Mouse (Mus musculus): Measurements from ENCODE around the gene 1110059E24Rik. TPM values are rescaled to one million over a fixed set of nuclear protein-coding genes. Genes with fewer than 3 reads are reported as not detected.

1110059E24Rik gene
- polyA plus RNA-seq, 1 experiment: 0.63 TPM

DNA sequence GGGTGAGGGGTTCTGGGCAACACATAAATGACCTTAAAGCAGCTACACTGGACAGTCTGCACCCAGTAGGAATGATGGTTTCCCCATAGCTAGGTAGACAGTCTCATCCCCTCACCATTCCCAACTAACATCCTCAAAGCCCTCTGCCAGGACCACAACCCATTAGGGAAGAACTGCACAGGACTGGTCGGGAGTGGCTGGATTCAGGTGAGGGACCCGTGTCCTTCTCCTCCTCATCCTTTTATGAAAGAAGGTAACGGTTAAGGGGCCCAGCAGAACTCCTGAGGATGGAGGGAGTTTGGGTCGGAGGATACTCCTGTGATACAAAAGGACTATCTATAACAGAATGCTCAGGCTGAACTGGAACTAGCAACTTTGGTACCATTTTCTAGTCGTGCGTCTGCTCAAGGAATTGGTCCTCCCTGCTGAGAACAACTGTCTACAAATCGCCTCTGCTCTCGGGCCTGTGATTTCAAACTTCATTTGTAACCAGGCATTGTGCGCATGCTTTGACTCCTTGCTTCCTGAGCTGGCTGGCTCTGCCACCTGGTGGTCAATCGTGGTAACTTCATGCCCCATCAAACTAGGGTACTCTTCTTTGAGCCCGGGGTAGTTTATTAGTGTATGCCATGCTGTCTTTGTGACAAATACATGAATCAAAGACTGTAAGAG is 88.9 kb downstream of the 1110059E24Rik start:
- TF ChIP-seq GATA1 (IDR thresholded peaks at IDR 0.05; ENCODE audit: low read length): no peak

DNA sequence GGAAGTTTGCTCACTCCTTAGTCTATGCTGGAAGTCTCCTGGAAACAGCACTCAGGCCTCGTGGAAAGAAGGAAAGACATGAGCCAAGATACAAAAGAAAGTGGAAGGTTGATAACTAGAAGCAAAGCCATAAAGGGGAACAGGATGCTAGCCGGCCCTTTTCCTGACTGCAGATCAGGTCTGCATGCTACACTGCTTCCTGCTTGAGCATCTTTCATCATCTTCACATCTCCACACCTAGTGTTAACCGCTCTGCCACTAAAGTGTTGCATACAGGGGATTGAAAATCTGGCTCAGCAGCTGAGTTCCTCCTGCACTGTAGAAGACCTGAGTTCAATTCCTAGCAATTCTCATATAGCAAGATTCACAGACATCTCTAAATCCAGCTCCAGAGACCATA is 89.8 kb downstream of the 1110059E24Rik start:
- no peak for TF ChIP-seq GATA1 (IDR thresholded peaks at IDR 0.05; ENCODE audit: low read length)

GRCm38 (mm10) chr19:21552801-21553200 is 100.0 kb downstream of the 1110059E24Rik start:
- no peak for TF ChIP-seq GATA1 (IDR thresholded peaks at IDR 0.05; ENCODE audit: low read length)

GRCm38 (mm10) chr19:21551921-21552536 is 100.7 kb downstream of the 1110059E24Rik start:
- no peak for TF ChIP-seq GATA1 (IDR thresholded peaks at IDR 0.05; ENCODE audit: low read length)

- no peak for TF ChIP-seq GATA1 (IDR thresholded peaks at IDR 0.05; ENCODE audit: low read length)
Observed at GRCm38 (mm10) chr19:21549713-21550112, 103.1 kb downstream of the 1110059E24Rik start.

GRCm38 (mm10) chr19:21548947-21549346 is 103.8 kb downstream of the 1110059E24Rik start:
- TF ChIP-seq GATA1 (IDR thresholded peaks at IDR 0.05; ENCODE audit: low read length): no peak

DNA sequence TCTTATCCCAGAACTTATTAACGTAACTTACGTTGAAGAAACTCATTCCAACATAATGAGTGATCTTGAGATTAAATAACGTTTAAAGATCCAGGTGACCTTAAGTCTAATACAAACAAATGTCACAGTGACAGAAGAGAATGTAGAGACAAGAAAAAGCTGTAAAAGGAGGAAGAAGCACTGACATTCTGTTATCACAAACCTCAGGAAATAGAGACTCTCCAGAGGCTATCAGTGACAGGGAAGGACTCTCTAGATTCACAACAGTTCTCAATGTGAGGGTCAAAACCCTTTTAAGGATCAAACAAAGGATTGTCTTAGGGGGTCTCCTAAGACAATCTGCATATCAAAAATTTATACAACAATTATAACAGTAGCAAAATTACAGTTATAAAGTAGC is 115.7 kb downstream of the 1110059E24Rik start:
- TF ChIP-seq GATA1 (IDR thresholded peaks at IDR 0.05; ENCODE audit: low read length): no peak

Other genes starting within 250 kb of the 1110059E24Rik start
- 3.4 and 5.2 TPM in 2 replicates for gene Gda, start 179.5 kb downstream of the 1110059E24Rik start, polyA plus RNA-seq (2012)
- 8.0 and 12.4 TPM in 2 replicates for gene Abhd17b, start 209 bp upstream of the 1110059E24Rik start, polyA plus RNA-seq (2012)
- gene Cemip2, start 125.4 kb upstream of the 1110059E24Rik start, polyA plus RNA-seq (2012): 8.5 and 10.0 TPM in 2 replicates